Mouse (Mus musculus) ES-E14 (cell line): ENCODE data around the gene Pabpc1l. TPM values are rescaled to one million over a fixed set of nuclear protein-coding genes. Genes with fewer than 3 reads are reported as not detected.
A peak's percentile ranks its signal among the peaks of the same experiment; 100 is the strongest.

Experiments used
- DNase-seq: peaks from one replicate; pipeline ENCODE4 v3.0.0-alpha.2; 2013; ENCODE audit warnings: low read depth, low spot score
- H3K27ac ChIP-seq: 2 replicates; pipeline ENCODE4 v1.5.1; 2012; ENCODE audit warnings: low read depth, mild to moderate bottlenecking, low read length, moderate library complexity, mixed read lengths; ENCODE audit not compliant: poor library complexity, insufficient read depth, severe bottlenecking
- H3K36me3 ChIP-seq: 2 replicates; pipeline ENCODE4 v1.6.1; 2012; ENCODE audit warnings: mild to moderate bottlenecking, low read length, moderate library complexity, mixed read lengths; ENCODE audit not compliant: control insufficient read depth, poor library complexity, insufficient read depth, severe bottlenecking
- H3K4me1 ChIP-seq, 2 experiments: fragments of 150-350 bp in 1 of 2; sonication (generic) in 1 of 2; 2 replicates each; pipeline ENCODE4 v1.6.1; 2012; ENCODE audit warnings: low read length in 2 of 2, mild to moderate bottlenecking in 1 of 2, mixed read lengths in 1 of 2; ENCODE audit not compliant: control insufficient read depth in 2 of 2, insufficient read depth in 2 of 2, poor library complexity in 1 of 2
- H3K4me3 ChIP-seq, 2 experiments: fragments of 150-350 bp in 1 of 2; sonication (generic) in 1 of 2; 2 replicates each; pipeline ENCODE4 v1.5.1; 2012; ENCODE audit warnings: low read length in 2 of 2, low read depth in 1 of 2, mild to moderate bottlenecking in 1 of 2, mixed read lengths in 1 of 2; ENCODE audit not compliant: insufficient read depth in 1 of 2, poor library complexity in 1 of 2, severe bottlenecking in 1 of 2
- H3K9ac ChIP-seq: 2 replicates; pipeline ENCODE4 v1.6.1; 2012; ENCODE audit warnings: low read depth, mild to moderate bottlenecking, low read length, mixed read lengths; ENCODE audit not compliant: poor library complexity, insufficient read depth, severe bottlenecking
- H3K9me3 ChIP-seq: fragments of 150-350 bp; sonication (generic); 2 replicates; pipeline ENCODE4 v1.6.1; 2012; ENCODE audit warnings: low read depth, mild to moderate bottlenecking, low read length; ENCODE audit not compliant: control insufficient read depth, insufficient read depth
- CHD2 ChIP-seq: IDR thresholded peaks from 2 replicates; pipeline ENCODE4 v1.6.1; 2014; ENCODE audit warnings: mild to moderate bottlenecking, low read depth, low read length, inconsistent platforms
- HCFC1 ChIP-seq: IDR thresholded peaks from 2 replicates; pipeline ENCODE4 v1.6.1; 2012; ENCODE audit warnings: low read length, inconsistent platforms, borderline replicate concordance; ENCODE audit not compliant: insufficient read depth
- MAFK ChIP-seq: IDR thresholded peaks from 2 replicates; pipeline ENCODE4 v1.6.1; 2014; ENCODE audit warnings: mild to moderate bottlenecking, low read depth, low read length, inconsistent platforms; ENCODE audit not compliant: insufficient read depth
- ZC3H11A ChIP-seq: IDR thresholded peaks from 2 replicates; pipeline ENCODE4 v1.6.1; 2012; ENCODE audit warnings: low read depth, mild to moderate bottlenecking, inconsistent platforms, low read length, borderline replicate concordance
- ZNF384 ChIP-seq: IDR thresholded peaks from 2 replicates; pipeline ENCODE4 v1.6.1; 2012; ENCODE audit warnings: low read depth, low read length, inconsistent platforms
- in situ Hi-C, 2 experiments: fragments of 600-800 bp; cut with MboI; formaldehyde crosslinking; loops; one replicate each; pipeline ENCODE4 v1.15.1; 2025; ENCODE audit warnings: low sequenced_read_pairs in 2 of 2, inconsistent platforms in 1 of 2; ENCODE audit not compliant: unreplicated experiment in 2 of 2
- total RNA-seq: library from RNA; depleted of rRNA; stranded (reverse); fragments of 300-350 nt; gene quantifications from 2 replicates; pipeline ENCODE4 v1.2.3, GENCODE M21; 2012

Pabpc1l gene
- total RNA-seq, 1 experiment = not detected

DNA sequence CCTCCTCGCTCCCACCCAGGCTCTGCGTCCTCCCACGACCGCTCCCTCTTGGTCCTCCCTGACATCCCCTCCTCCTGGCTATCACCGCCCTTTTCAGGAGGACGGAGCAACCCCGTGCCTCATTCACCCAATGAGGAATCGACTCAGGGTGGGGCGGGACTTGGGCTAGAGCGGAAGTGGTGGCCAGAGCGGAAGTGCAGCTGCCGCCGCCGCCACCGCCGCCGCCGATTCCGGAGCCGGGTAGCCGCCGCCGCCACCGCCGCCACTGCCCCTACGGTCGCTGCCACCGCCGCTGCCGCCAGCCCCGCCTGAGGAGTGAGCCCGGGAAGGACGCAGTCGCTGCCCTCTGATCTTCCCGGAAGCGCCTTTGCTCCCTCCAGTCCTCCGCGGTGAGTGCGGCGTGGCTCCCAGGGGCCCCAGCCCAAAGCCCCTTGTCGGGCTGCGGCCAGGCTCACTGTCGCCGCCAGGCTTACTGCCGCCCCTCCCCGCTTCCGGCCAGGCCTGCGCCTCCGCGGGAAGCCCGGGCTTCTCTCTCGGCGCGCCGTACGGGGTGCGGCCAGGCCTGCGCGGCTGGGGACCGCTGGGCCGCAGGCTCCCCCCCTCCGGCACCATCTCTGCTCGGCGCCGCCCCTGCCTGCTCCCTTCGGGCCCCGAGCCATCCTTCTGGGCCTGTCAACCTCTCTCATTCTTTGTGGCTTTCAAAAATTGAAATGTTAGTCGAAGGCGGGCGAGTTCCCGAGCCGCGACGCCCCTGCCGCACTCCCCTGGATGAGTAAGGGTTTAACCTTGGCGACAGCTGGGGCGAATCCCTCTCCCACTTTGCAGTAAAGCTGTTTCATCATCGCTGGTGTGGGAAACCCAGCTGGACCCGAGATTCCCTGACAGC lies 30.0 kb upstream of the Pabpc1l start:
- TF ChIP-seq HCFC1 (0 out of 2 replicates have a peak, but pooled peaks have one; percentile 18), ZNF384 (no peak)

DNA sequence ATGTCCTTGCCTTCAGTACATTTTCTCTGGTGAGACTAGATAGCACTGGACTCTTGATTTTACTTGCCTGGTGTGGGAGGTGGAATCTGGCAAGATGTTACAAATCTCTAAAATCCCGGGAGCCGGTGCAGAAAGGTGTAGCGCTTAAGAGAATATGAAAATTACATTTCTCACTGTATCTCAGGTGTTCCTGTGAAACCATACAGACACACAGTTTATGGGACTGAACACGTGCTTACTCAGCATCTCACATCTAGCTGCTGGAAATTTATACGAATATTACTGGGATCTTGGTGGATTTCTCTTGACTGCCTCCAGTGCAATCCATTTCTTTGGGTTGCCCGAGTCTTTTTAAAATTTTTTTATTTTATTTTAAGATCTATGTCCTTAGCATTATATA lies 29.0 kb upstream of the Pabpc1l start:
- TF ChIP-seq ZNF384 (no peak), CHD2 (no peak), ZC3H11A (no peak), HCFC1 (no peak), MAFK (no peak)
- peaks cover 7 to 8% of the 10 kb centered on the region in 2 experiments for H3K4me1 ChIP-seq
- in situ Hi-C loops = no loop called here
- H3K9me3 ChIP-seq = no peaks in the 10 kb centered on the region
- no peak for DNase-seq
- H3K36me3 ChIP-seq = peaks cover 7% of the 10 kb centered on the region; the same call in 1 of the 2 replicates
- H3K27ac ChIP-seq = no peak overlapping the region
- peak overlapping the region; percentile 68 for H3K9ac ChIP-seq
- H3K4me3 ChIP-seq = peak overlapping the region; percentile 96 to 99

More for the DNA sequence above, 30.0 kb upstream of the Pabpc1l start:
- Histone ChIP-seq H3K27ac (peak overlapping the region; percentile 75), H3K36me3 (peaks cover 7% of the 10 kb centered on the region; the same call in 1 of the 2 replicates), H3K4me3 (peak overlapping the region; percentile 96 to 99), H3K9ac (peak overlapping the region; percentile 99), H3K4me1 (peaks cover 7 to 8% of the 10 kb centered on the region in 2 experiments), H3K9me3 (no peaks in the 10 kb centered on the region)
- in situ Hi-C loops = no loop called here
- peak; percentile 98 for DNase-seq

DNA sequence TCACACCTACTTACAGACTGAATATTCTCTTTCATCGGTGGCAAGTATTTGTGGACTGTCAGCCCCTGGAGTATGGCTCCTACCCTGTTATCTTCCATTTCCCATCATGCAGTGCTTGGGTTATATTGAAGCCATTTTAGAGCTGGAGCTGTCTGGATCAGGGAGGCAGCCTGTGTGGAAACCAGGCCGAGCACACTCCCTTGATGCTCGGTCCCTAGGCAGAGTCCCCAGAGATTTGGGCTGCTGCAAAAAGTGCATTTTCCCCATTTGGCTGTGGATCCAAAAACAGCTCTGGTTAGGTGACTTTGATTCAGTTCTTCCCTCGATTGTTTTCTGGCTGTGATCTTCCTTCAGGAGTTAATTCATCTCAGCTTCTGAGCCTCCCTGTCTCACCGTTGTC lies 28.4 kb upstream of the Pabpc1l start:
- TF ChIP-seq ZC3H11A = no peak
- TF ChIP-seq CHD2 = no peak
- no peak for TF ChIP-seq MAFK
- TF ChIP-seq HCFC1 = no peak
- TF ChIP-seq ZNF384 = no peak
- Histone ChIP-seq H3K27ac (no peak overlapping the region), H3K9me3 (no peaks in the 10 kb centered on the region), H3K9ac (peak overlapping the region; percentile 25; the same call in 1 of the 2 replicates), H3K4me3 (no peak overlapping the region), H3K36me3 (peaks cover 7% of the 10 kb centered on the region; the same call in 1 of the 2 replicates), H3K4me1 (peaks cover 7 to 8% of the 10 kb centered on the region in 2 experiments)
- DNase-seq = no peak
- in situ Hi-C loops = no loop called here

DNA sequence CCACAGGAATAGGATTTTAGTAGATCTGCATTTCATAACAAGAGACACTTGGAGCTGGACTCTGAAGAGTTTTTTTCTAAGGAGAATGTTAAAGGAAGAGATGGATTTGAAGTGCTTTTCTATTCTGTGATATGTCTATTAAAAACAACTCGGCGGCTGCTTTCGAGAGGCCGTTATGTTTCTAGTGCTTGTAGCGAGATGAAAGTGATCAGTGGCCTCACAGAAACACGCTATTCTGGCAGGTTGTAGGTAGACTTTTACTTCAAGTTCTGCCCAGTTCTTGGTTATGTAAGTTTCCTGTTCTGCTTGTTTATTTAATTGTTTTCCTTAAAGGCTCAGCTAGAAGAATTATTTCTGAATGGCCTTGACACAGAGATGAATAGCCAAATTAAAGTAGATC lies 26.3 kb upstream of the Pabpc1l start:
- no peak for DNase-seq
- in situ Hi-C loops = no loop called here
- no peak overlapping the region for H3K27ac ChIP-seq
- peaks cover 5 to 9% of the 10 kb centered on the region in 2 experiments for H3K4me1 ChIP-seq
- H3K4me3 ChIP-seq = no peak overlapping the region
- peaks cover 8% of the 10 kb centered on the region; the same call in 1 of the 2 replicates for H3K36me3 ChIP-seq
- no peak overlapping the region for H3K9ac ChIP-seq
- no peaks in the 10 kb centered on the region for H3K9me3 ChIP-seq
- TF ChIP-seq HCFC1 (no peak), MAFK (no peak), CHD2 (no peak), ZC3H11A (no peak), ZNF384 (no peak)

DNA sequence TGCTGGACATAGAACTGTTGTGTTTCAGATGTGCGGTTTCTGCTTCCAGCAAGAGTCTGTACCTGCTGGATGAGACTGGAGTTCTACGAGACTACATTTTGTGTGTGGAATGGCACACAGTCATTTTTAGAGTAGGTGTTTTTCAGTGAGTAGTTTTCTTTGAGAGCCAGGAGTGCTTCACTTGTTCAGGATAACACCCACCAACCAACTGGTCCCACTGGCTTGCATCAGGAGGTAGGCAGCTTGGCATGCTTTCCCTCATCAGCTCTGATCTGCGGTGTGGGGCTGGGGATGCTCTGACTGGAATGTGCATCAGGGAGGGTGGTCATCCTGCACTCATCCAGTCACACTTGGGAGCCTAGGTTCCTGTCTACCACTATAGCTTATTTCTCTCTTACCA lies 22.6 kb upstream of the Pabpc1l start:
- in situ Hi-C loops = no loop called here

More for the DNA sequence above, 22.6 kb upstream of the Pabpc1l start:
- TF ChIP-seq HCFC1 (no peak), ZNF384 (no peak), MAFK (no peak), CHD2 (no peak), ZC3H11A (no peak)
- no peak for DNase-seq
- Histone ChIP-seq H3K36me3 (peaks cover 5% of the 10 kb centered on the region; the same call in 1 of the 2 replicates), H3K27ac (no peak overlapping the region), H3K4me1 (peaks cover under 1 to 6% of the 10 kb centered on the region in 2 experiments; a peak in 2 of 4 replicates), H3K4me3 (no peak overlapping the region), H3K9ac (no peak overlapping the region), H3K9me3 (no peaks in the 10 kb centered on the region)
